Mouse (Mus musculus) cerebellum, adult 2 months (tissue): ENCODE results near the gene Msh3.

Experiments used
- CTCF ChIP-seq: fragments of 200-500 bp; IDR thresholded peaks from 2 replicates; pipeline ENCODE4 v1.5.1; 2011; ENCODE audit warnings: low read depth, mild to moderate bottlenecking, control low read depth, low read length, moderate library complexity, borderline replicate concordance; ENCODE audit not compliant: insufficient read depth
- POLR2A ChIP-seq: fragments of 200-500 bp; IDR thresholded peaks from 2 replicates; pipeline ENCODE4 v1.6.1; 2011; ENCODE audit warnings: low read length, control low read depth, borderline replicate concordance; ENCODE audit not compliant: insufficient read depth

- no peak for TF ChIP-seq POLR2A
- no peak for TF ChIP-seq CTCF
Observed at GRCm38 (mm10) chr13:92293883-92294282, 60.9 kb downstream of the Msh3 start.
